Mouse (Mus musculus) forebrain, embryonic 14.5 days (tissue): Measurements from ENCODE around the gene Ext2. TPM values are rescaled to one million over a fixed set of nuclear protein-coding genes. Genes with fewer than 3 reads are reported as not detected.

Source experiments
- ATAC-seq: fragments of 200-750 bp; cut with Nextera tagmentation; 2 replicates; pipeline ENCODE4 v1.8.0; 2017; ENCODE audit warnings: mild to moderate bottlenecking, moderate library complexity
- DNase-seq: peaks from one replicate; pipeline ENCODE4 v3.0.0-alpha.2; 2015; ENCODE audit warnings: low spot score
- H3K27ac ChIP-seq: fragments of 300-500 bp; sonication (generic); 2 replicates; pipeline ENCODE4 v1.5.1; 2014; ENCODE audit warnings: low read depth, mild to moderate bottlenecking, control low read depth, low read length, moderate library complexity
- H3K27me3 ChIP-seq: fragments of 300-500 bp; sonication (generic); replicated peaks from 2 replicates; pipeline ENCODE4 v1.6.1; 2014; ENCODE audit warnings: low read length, control low read depth, mixed read lengths; ENCODE audit not compliant: control insufficient read depth, insufficient read depth
- H3K36me3 ChIP-seq: fragments of 300-500 bp; sonication (generic); 2 replicates; pipeline ENCODE4 v1.6.1; 2014; ENCODE audit warnings: low read length, control low read depth; ENCODE audit not compliant: control insufficient read depth, insufficient read depth
- H3K4me1 ChIP-seq: fragments of 300-500 bp; sonication (generic); 2 replicates; pipeline ENCODE4 v1.6.1; 2014; ENCODE audit warnings: antibody characterized with exemption, low read length, control low read depth; ENCODE audit not compliant: control insufficient read depth, insufficient read depth
- H3K4me2 ChIP-seq: fragments of 300-500 bp; sonication (generic); 2 replicates; pipeline ENCODE4 v1.6.1; 2014; ENCODE audit warnings: mild to moderate bottlenecking, control low read depth, low read length
- H3K4me3 ChIP-seq: fragments of 300-500 bp; sonication (generic); 2 replicates; pipeline ENCODE4 v1.5.1; 2014; ENCODE audit warnings: low read depth, low read length, control low read depth
- H3K9ac ChIP-seq: fragments of 300-500 bp; sonication (generic); 2 replicates; pipeline ENCODE4 v1.6.1; 2014; ENCODE audit warnings: mild to moderate bottlenecking, low read length, control low read depth, moderate library complexity
- H3K9me3 ChIP-seq: fragments of 300-500 bp; sonication (generic); replicated peaks from 2 replicates; pipeline ENCODE4 v1.6.1; 2016; ENCODE audit warnings: low read length, control low read depth, mixed read lengths; ENCODE audit not compliant: control insufficient read depth
- WGBS: fragments of 180-500 bp; shearing (Covaris S2); extraction: QIAGEN DNeasy Blood & Tissue Kit; methylation state at CpG from one replicate; pipeline ENCODE4 v1.1.7; 2014; 5-methylcytosine and 5-hydroxymethylcytosine counted together
- polyA plus RNA-seq: library from polyadenylated mRNA; unstranded; fragments of >200 nt; fragmentation: Nextera tagmentation; extraction: Ambion mirVana; gene quantifications from 2 replicates; pipeline ENCODE4 v1.2.1, GENCODE M21; 2014

Gene Ext2
- polyA plus RNA-seq, 1 experiment from 2014 or later: 53.1 TPM

DNA sequence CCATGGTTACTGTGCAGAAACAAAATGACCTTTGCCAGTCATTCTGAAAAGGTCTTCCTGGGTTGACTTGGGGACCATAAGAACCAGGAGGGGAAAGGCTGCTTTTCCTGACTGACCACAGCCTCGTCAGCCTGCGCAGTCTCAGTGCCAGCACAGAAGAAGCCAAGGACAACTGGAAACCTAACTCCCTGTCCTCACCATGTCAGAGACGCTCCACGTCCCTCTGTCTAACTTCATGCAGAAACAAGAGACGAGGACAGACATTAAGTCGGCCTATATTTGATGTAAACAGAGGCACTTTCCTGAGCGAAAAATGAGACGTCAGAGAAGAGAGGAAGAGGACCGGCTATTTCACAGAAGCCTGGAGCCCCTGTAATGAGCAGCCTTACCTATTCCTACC, 76.6 kb downstream of the Ext2 start:
- no peak overlapping the region for H3K4me3 ChIP-seq
- no peaks in the 10 kb centered on the region for H3K27me3 ChIP-seq
- no peak overlapping the region for H3K9ac ChIP-seq
- WGBS: 81% methylated on average over 9 of the region's 9 CpGs
- H3K9me3 ChIP-seq: no peaks in the 10 kb centered on the region
- H3K36me3 ChIP-seq: no peaks in the 10 kb centered on the region
- DNase-seq (no peak), ATAC-seq (no peak)
- no peak overlapping the region for H3K4me2 ChIP-seq
- H3K4me1 ChIP-seq: 0 out of 2 replicates have a peak, but pooled peaks cover 6% of the 10 kb centered on the region
- no peak overlapping the region for H3K27ac ChIP-seq

DNA sequence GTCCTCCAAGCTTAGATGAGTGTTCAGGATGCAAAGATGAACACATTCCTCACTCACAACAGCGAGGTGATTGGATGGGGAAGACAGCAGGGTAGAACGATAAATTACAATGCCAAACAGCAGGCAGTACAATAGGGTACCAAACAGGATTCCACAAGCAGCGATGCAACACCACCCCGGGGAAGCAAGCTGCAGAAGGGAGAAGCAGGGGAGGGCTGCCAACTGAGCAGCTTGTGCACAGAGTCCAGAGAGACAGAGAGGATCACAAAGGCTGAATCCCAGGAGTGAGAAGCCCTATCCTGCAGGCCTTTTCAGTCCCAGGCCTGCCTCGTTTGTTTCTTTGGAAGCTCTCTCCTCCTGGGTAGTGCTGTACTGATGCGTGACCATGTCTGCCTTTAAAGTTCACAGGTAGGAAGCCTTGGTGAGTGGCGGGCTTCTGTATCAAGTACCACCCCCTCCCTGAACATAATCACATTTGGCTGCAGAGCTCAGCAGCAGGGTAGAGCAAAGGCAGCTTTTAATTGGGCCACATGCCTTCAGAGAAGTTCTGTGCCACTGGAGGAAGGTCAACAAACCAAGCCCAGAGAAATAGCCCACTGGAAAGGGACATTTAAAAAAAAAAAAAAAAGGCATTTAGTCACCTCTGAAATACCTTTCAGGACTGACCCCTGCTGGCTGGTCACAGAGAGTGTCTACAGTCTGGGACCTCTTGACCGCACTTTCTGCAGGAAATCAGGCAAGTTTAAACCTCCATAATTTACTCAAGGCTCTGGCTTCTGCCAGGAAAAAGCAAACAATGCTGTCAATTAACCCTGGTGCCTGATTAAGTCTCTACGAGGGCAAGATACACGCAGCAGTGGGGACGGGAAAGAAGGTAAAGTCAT, 77.8 kb downstream of the Ext2 start:
- peak; percentile 67 for DNase-seq
- ATAC-seq: peak; percentile 80
- Histone ChIP-seq H3K4me1 (0 out of 2 replicates have a peak, but pooled peaks cover 6% of the 10 kb centered on the region), H3K9ac (no peak overlapping the region; the same call in 1 of the 2 replicates), H3K36me3 (no peaks in the 10 kb centered on the region), H3K27ac (peak overlapping the region; percentile 71), H3K4me2 (no peak overlapping the region), H3K9me3 (no peaks in the 10 kb centered on the region), H3K4me3 (no peak overlapping the region), H3K27me3 (no peaks in the 10 kb centered on the region)
- 19% methylated on average over 11 of the region's 11 CpGs for WGBS

DNA sequence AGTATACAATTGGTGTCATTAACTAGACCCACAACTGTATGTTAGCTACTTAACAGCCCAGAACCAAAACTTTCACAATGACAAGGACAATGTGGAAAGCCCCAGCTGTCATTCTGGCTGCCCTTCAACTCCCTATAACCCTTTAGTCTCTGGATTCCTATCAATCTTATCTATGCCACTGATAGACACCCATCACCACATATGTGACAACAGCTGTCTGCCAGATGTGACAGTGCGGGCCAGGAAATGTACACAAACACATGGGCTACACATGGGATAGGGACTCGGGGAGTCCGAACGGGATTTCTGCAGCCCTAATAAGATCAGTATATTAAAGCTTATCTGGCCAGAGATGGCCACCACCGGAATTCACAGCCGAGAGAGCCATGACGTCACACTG, 80.7 kb downstream of the Ext2 start:
- H3K9me3 ChIP-seq: no peaks in the 10 kb centered on the region
- H3K4me2 ChIP-seq: no peak overlapping the region
- WGBS: 90% methylated on average over 7 of the region's 7 CpGs
- 0 out of 2 replicates have a peak, but pooled peaks cover 6% of the 10 kb centered on the region for H3K4me1 ChIP-seq
- no peaks in the 10 kb centered on the region for H3K27me3 ChIP-seq
- ATAC-seq: no peak
- no peak overlapping the region for H3K27ac ChIP-seq
- H3K9ac ChIP-seq: no peak overlapping the region
- no peak overlapping the region for H3K4me3 ChIP-seq
- no peak for DNase-seq
- H3K36me3 ChIP-seq: no peaks in the 10 kb centered on the region; the same call in 1 of the 2 replicates

DNA sequence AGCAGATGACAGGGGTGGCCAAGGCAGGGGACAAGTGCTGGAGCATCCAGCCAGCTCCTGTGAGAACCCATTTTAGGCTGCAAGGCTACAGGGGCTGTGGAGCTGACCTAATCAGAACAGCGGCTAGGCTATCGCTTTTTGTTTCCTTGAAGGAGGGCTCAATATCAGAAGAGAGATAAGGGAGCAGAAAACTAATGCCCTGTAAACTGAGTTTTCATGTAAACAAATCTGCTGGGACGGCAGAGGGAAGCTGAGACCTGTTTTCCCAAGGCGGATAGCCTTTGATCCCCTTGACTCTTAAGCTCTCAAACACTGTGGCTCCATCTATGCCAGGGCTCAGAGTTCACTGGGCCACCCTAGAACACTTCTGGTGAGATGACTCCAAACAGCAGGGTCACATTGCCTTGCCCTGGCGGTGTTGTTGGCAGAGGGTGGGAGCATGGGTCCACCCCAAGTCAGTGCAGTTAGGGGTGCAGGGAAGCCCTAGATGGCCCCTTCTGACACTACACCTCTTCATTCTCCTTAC, 83.3 kb downstream of the Ext2 start:
- H3K9me3 ChIP-seq: no peaks in the 10 kb centered on the region
- ATAC-seq: no peak
- no peaks in the 10 kb centered on the region for H3K4me1 ChIP-seq
- H3K9ac ChIP-seq: no peak overlapping the region
- no peaks in the 10 kb centered on the region for H3K27me3 ChIP-seq
- no peak overlapping the region for H3K27ac ChIP-seq
- 87% methylated on average over 5 of the region's 5 CpGs for WGBS
- peaks cover 2% of the 10 kb centered on the region; the same call in 1 of the 2 replicates for H3K36me3 ChIP-seq
- no peak overlapping the region for H3K4me3 ChIP-seq
- no peak for DNase-seq
- H3K4me2 ChIP-seq: no peak overlapping the region

DNA sequence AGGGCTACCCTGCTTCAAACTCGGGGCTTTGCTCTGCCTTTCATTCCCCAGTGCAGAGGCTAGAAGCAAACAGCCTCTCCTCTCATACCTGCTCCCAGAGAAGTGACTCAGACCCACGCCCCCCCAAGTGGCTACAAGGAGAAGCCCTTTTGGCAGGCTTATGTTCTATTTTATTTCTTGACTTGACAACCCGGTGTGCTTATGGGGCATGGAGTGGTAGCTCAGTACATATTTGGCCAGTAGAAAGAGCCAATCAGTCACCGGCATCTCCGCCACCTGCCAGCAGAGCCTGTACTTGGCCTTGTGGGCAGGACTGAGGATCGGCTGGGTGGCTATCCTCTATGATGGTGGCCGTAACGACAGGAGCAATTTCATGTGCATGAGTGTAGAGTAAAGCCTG, 85.2 kb downstream of the Ext2 start:
- no peak overlapping the region for H3K4me2 ChIP-seq
- no peak overlapping the region for H3K9ac ChIP-seq
- no peak overlapping the region for H3K27ac ChIP-seq
- DNase-seq: no peak
- no peaks in the 10 kb centered on the region for H3K9me3 ChIP-seq
- H3K4me1 ChIP-seq: no peaks in the 10 kb centered on the region
- WGBS: 95% methylated on average over 8 of the region's 8 CpGs
- H3K4me3 ChIP-seq: no peak overlapping the region
- ATAC-seq: no peak
- H3K36me3 ChIP-seq: peaks cover 2% of the 10 kb centered on the region; the same call in 1 of the 2 replicates
- H3K27me3 ChIP-seq: no peaks in the 10 kb centered on the region

DNA sequence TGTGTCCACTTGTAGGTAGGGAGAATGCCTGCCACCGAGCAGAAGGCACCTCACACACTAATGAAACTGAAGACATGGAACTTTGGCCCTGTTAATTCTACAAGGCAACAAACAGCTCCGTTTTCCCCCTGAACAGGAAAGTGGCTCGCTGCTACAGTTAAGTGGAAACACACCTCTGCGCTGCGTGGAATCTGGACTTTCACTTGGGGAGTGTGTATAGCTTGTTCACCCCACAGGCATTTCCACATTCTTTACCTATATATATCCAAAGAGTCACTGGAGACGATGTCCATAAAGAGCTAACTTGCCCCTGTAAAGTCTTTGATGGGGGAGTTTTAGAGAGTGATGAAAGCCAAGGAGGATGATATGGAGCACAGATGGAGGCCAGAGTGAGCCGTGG, 89.7 kb downstream of the Ext2 start:
- ATAC-seq (no peak), DNase-seq (no peak)
- Histone ChIP-seq H3K27ac (no peak overlapping the region), H3K9me3 (no peaks in the 10 kb centered on the region), H3K4me2 (no peak overlapping the region), H3K4me1 (no peaks in the 10 kb centered on the region), H3K27me3 (no peaks in the 10 kb centered on the region), H3K36me3 (peaks cover 15% of the 10 kb centered on the region; the same call in 1 of the 2 replicates), H3K9ac (no peak overlapping the region), H3K4me3 (no peak overlapping the region)
- 95% methylated on average over 7 of the region's 7 CpGs for WGBS

DNA sequence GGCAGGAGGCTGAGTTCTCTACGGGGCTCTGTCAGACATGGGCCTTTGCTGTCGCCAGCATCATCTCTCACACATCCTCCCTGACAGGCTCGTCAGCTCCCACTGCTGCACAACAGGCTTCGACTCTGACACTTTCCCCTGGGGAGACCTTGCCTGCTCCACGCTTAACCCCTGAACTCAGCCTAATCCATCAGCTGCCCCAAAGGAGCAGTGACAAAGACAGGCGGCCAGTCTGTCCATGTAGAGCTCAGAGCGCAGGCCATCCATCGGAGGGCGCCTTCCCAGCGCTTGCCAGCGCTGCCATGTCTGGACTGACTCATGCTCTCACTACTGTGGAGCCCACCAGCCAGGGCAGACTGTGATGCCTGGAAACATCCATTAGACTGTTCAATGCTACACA, 92.8 kb downstream of the Ext2 start:
- H3K9me3 ChIP-seq: 0 out of 2 replicates have a peak, but pooled peaks cover 2% of the 10 kb centered on the region
- H3K4me2 ChIP-seq: no peak overlapping the region
- no peaks in the 10 kb centered on the region for H3K4me1 ChIP-seq
- no peaks in the 10 kb centered on the region for H3K27me3 ChIP-seq
- DNase-seq (no peak), ATAC-seq (no peak)
- no peak overlapping the region for H3K9ac ChIP-seq
- peaks cover 12% of the 10 kb centered on the region; the same call in 1 of the 2 replicates for H3K36me3 ChIP-seq
- H3K4me3 ChIP-seq: no peak overlapping the region
- 86% methylated on average over 11 of the region's 11 CpGs for WGBS
- no peak overlapping the region for H3K27ac ChIP-seq

DNA sequence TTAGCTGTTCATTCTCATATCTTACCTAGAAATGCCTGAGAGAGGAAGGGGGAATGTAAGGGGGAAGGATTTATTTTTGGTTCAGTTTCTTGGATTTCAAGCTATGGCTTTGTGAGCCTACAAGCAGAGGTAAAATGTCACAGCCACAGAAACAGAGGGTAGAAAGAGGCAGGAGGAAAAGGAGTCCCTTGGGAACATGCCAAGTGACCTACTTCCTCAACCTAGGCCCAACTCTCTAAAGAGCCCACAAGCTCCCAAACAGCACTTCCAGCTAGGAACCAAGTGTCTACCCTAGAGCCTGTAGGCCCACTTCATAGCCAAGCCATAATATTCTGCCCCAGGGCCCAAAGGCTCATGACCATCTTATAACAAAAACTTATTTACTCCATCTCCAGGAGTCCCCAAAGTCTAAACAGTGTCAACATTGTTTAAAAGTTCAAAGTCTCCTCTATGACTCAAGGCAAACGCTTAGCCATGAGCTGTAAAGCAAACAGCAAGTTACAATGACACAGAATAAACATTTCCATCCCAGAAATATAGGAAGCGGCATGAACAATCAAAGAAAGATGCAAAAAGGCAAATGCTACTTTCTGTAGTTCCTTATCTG, 99.1 kb downstream of the Ext2 start:
- 0 out of 2 replicates have a peak, but pooled peaks cover 2% of the 10 kb centered on the region for H3K9me3 ChIP-seq
- H3K27ac ChIP-seq: no peak overlapping the region
- no peak overlapping the region for H3K9ac ChIP-seq
- H3K27me3 ChIP-seq: no peaks in the 10 kb centered on the region
- H3K4me3 ChIP-seq: no peak overlapping the region
- DNase-seq (no peak), ATAC-seq (no peak)
- H3K36me3 ChIP-seq: 0 out of 2 replicates have a peak, but pooled peaks cover 2% of the 10 kb centered on the region
- 90% methylated on average over 2 of the region's 2 CpGs for WGBS
- no peak overlapping the region for H3K4me2 ChIP-seq
- H3K4me1 ChIP-seq: no peaks in the 10 kb centered on the region
